Mouse (Mus musculus) WW6 (cell line): ENCODE results near the gene Lbr.

ENCODE experiments used
- DNase-seq: peaks from one replicate; pipeline ENCODE4 v3.0.0-alpha.2; 2013; ENCODE audit warnings: low read depth, low spot score

Lbr gene

DNA sequence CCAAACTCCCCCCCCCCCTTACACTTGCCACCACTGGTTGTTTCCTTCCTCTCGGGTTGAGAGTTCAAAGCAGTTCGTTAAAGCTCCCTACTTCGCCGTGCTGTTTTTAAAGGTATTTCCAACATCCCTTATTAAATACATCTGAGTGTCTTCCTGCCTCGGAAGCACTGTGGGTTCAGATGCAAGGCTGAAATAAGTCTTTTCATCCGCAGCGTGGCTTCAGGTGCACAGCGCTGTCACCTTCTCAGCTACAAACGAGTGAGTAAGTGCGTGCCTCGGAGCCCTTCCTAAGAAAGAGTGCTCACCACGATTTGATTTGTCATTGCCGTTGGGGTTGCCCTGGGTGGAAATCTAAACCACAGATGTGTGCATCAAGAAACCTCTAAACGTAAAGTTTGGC, at the start of gene Lbr:
Gene Lbr, minus strand, starts transcription at position 266 of the 400 bp plus-strand sequence.
- no peak for DNase-seq

DNA sequence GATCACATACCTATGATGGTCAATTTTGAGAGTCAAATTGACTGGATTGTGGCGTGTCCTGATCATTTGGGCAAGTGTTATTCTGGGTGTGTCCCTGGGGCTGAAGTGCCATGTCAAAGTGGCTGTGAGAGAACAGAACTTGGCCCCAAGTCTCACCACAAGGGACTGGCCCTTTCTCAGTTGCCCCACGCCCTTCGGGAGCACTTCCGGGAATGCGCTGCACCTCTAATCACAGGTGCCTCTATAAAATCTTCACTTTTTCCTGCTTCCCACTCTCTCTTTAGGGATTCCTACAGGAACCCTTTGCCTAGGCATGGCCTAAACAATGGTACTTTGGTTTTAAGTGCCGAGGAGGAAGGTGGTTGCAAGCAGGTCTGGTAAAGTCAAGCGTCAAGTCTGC, 46.8 kb upstream of the Lbr start:
- DNase-seq: no peak

DNA sequence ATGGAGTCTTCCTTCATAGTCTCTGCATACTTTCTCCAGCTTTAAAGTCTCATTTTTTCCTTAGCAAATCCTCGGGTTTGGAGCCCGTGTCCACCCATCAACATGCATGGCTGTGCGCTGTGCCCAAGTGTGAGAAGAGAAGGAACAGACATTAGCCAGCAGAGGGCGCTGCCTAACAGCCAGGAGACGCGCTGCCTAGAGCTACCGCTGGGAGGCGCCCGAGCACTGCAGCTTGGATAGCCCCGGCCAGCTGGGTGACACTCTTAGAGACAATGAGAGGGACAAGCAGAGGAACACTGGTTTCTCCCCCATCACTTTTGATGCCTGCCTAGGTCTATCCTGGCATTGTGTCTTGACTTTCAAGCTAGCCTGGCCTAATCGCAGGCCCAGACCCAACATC, 46.0 kb upstream of the Lbr start:
- DNase-seq: peak; percentile 55

DNA sequence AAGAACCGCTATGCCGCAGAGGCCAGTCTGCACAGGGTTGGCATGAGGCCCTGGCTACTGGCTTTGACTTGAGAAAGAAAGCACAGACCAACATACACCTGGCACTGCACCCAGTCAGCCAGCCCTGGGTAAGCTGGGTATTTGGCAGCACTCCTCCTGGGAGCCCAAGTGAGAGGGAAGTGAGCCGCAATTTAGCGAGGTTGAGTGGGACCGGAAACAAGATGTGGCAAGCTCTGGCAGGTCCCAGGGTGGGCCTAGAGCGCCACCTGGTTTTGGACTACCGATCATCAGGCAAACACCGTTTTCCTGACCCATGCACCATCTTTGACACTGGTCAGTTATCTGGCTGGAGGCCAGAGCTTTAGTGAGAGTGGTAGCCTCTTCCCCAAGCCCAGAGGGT, 38.7 kb upstream of the Lbr start:
- peak; percentile 65 for DNase-seq

DNA sequence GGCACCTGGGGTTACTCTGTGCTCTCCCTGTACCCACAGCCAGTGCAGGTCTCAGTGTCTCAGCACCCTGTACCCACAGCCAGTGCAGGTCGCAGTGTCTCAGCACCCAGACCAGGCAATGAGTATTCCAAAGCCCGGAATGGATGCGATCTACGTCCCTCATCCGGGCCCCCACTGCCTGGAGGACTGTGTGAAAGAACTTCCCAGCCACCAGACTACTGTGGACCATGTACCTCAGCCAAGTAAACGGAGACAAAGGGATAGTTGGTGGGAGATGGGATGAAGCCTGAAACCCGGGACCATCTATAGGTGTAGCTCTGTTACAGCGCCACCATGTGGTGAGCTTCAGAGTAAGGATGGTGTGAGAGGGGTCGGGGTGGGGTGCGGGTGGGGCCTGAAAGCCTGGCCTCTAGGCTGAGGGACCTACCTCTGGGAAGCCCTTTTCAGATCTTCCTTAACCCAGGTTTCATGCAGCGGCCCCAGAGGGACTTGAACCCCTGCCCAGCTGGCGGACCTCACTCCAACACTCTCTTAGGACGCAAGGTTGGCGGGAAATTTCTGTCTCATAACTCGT, 38.0 kb upstream of the Lbr start:
- peak; percentile 69 for DNase-seq

DNA sequence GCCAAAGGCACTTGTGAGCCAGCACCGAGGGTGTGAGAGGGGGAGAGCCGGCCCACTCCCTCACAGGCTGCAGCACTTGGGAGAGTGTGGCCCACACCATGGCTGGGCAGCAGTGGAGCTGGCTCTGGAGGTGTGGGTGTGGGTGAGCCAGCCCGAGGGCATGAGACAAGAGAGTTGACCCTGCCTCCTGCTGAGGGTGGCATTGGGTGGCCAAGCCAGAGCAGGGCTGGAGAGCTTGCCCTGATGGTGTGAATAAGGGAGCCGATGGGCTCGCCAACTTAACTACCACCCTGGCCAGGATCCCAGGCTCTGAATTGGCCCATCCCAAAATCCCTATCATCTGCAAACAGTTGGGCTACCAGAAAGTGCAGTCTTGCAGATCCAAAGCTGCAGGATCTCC, 35.6 kb upstream of the Lbr start:
- DNase-seq: no peak

DNA sequence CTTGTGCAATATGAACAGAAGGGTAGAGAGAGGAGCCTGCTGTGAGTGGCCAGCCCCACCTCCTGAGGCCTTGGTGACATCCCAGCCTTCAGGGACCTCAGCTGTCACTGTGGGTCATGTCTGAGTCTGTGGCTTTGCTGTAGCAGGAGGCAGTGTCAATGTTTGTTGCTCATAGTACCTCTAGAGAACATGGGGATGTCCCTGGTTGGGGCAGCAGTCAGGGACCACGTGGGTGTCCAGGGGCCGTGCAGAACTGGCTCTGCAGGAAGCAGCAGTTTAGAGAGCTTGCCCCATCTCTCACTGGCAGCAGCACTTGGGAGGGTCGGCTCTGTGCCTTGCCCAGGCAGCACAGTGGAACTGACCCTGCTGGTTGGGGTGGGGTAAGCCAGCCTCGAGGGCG, 34.2 kb upstream of the Lbr start:
- DNase-seq: no peak

DNA sequence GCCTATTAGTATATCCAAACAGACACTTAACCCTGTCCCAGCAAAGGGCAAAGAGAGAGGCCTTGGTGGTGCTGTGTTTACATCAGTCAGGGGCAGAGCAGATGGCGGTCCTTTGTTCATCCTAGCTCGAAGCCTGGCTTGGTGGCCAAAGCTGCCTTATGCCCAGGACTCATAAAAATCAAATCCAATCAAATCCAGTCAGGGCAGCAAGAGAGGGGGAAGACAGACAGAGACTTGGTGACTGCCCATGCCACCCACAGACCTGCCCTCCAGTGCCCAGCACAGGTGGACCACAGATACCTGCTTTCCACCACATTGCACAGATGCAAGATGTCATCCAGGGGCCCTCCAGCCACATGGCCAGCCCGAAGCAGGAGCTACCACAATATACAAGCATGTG, 33.8 kb upstream of the Lbr start:
- no peak for DNase-seq

DNA sequence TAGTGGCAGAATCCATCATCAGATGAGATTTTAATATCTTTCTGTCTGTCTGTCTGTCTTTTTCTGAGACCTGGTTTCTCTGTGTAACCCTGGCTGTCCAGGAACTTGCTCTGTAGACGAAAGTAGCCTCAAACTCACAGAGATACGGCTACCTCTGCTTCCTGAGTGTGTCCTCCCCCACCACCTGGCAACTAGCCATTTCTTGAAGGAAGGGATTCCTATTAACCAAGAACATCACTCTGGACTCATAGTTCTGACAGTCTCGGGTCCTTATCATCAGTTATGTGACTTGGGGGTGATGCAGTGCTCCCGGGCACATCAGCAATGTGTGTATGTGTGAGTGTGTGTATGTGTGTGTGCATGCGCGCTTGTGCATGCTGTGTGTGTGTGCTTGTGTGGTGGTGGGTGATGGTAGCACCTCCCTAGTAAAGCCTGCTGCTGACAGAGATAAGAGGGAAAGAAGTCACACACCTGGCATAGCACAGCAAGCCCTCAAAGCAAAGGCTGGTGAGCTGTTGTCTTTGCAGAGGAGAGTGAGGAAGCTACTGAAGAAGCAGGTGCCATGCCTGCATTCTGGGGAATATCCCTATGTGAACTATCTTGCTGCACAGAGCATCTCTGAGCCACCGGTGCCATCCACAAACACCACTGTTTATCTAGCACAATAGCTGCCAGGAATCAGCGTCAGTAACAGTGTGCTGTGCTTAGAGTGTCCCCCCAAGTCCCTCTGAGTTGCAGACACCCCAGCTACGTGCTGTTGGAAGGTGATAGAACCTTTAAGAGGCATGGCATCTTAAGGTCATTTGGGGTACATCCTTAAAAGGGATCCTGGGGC, 30.5 kb upstream of the Lbr start:
- no peak for DNase-seq

DNA sequence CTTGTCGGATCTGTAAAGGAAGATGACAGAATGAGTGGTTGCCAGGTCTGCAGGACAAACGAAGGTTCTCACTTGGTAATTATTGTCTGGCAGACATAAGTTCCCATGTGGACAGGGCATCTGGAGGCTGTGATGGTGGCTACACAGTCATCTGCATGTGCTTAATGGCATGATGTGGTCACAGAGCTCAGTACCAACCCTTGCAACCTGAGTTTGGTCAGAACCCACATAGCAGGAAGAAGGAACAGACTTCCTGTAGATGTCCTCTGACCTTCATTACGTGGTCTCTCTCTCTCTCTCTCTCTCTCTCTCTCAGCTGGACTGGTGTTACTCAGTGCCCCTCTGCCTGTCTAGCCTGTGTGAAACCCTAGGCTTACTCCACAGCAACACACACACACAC, 29.8 kb upstream of the Lbr start:
- DNase-seq: no peak

DNA sequence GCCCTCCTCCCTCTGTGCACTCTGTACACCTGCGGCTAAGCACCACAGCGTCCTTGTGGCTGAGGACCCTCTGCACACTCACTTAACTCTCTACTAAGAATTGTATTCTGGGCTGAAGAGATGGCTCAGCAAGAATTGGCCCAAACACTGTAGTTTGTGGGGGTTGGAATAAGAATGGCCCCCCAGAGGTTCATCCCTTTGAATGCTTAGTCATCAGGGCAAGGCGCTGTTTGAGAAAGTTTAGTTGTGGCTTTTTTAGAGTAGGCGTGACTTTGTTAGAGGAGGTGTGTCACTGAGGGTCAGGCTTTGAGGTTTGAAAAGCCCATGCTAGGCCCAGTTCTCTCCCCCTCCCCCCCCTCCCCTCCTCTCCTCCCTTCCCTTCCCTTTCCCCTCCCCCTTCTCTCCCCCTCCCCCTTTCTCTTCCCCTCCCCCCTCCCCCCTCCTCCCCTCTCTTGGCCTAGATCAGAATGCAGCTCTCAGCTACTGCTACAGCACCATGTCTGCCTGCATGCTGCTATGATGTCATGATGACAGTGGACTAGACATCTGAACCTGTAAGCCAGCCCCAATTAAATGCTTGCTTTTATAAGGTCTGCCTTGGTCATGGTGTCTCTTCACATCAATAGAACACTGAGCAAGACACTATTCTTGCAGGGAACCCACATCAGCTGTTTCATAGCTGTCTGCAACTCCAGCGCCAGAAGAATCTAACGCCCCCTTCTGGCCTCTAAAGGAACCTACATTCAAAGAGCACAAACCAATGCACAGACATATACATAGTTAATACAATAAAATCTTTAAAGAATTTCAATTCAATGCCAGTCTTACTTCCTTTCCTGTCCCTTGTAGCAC, 23.8 kb upstream of the Lbr start:
- no peak for DNase-seq

DNA sequence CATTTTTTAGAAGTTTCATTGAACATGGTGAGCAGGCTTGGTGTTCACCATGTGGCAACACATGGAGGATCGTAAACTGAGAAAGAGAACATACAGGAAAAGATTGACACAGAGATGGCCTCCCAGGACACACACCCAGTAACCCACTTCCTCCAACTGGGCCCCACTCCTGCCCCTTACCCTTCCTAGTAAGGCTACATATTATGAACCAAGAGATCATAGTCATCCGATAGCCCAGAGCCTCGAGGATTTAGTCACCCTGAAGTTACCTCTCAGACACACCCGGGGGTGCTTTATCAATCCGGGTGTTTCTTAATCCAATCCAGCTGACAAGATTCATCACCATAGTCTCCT, 23.0 kb upstream of the Lbr start:
- DNase-seq: no peak

DNA sequence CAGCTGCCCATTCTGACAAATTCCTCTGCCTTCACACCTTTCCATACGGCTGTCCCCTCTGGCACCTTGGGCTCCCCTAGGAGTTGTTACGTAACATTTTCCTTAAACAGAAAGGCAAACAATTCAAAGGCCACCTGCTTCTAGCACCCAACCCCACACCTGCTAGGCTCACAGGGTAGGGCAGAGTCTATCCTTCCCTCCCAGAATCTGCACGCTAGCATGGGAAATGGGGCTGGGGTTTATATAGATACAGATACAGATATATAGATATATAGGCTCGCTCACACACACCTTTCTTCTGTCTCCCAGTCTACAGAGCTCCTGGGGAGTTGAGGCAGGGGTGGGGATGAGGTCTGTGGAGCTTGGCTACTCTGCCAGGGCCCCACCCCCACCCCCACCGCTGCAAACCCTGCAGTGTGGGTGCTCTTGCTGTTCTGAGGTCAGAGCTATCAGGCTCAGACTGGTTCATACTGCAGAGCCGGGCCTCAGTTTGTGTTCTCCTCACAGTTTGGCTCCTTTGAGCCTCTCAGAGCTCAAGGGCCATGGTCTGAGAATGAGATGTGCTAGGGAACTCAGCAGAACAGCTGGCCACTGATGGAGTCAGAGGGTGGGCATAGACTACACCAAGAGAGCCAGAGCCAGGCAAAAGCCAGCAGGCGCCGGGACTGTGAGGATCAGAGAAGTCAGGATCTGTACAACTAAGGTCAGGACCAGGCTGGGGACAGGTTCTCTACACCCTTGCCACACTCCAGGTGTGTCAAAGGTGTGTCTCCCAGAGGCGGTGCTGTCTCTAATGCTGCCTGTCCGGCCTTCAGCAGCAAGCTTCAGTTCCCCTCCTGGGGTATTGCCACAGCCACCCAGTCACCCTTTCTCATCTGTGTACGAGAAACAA, 22.4 kb upstream of the Lbr start:
- no peak for DNase-seq

DNA sequence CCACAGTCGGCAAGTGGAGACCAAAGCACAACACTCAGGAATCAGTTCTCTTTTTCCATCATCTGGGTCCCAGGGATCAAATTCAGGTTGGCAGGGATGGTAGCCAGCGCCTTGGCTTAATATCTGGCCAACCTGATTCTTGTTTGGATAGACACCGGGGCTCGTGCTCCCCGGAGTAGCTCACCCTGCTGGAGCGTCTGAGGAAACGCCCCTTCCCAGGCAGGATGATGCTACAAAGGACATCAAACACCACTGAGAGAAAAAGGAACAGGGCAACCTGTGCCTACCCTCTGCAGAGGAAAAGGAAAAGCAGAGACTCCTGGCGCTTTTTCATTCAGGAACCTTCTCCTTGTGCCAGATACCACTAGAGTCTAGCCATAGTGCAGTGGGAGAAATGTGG, 20.6 kb upstream of the Lbr start:
- no peak for DNase-seq

DNA sequence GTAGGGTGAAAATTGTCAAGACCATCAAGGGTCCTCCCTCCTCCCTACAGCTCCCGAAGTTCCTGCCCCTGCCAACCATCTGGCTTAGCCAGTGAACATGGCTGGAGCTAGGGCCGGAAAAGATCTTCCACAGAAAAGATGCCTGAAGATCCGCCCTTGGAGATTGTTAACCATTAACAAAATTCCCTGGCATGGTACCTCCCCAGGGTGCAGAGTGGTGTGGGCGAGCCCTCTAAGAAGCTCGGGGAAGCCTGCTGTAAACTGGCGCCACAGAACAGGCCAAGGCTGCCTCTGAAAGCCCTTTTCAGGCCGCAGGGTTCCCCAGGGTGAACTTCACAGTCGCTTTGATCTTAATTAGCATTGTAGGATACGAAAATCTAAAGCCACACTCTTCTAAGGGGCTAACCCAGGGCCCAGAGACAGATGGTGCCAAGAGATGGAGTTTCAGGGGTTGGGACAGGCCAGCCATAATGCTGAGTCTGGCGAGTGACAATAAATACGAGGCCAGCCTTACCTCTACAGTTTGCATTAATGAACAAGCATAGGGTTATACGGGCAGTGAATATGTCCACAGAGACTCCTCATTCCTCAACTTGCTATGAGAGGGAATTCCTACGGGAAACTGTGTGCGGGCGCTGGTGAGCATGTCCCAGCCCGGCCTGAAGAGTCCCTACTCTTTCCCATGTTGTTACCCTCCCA, 20.0 kb upstream of the Lbr start:
- no peak for DNase-seq

DNA sequence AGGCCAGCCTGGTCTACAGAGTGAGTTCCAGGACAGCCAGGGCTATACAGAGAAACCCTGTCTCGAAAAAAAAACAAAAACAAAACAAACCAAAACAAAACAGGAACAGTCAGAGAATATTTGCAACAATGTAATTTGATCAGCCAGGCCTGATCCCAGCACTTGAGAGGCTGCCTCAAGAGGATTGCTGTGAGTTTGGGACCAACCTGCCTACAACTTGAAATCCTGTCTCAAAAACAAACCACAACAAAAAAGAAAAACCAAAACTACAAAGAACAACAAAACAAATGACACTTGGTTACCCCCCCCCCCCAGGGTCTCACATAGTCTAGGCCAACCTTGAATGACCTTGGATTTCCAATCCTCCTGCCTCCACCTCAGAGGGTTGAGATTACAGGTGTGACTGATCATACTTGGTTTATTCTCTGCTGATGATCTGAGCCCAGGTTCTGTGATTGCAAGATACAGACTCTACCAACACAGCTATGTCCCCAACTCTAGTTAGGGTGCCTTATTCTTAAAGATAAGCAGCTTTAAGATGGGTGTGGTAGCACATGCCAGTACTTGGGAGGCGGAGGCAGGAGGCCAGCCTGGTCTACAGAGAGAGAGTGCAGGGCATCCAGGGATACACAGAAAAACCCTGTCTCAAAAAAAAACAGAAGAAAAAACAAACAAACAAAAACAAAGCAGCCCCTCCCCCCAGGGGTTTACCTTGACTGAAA, 18.5 kb upstream of the Lbr start:
- no peak for DNase-seq

DNA sequence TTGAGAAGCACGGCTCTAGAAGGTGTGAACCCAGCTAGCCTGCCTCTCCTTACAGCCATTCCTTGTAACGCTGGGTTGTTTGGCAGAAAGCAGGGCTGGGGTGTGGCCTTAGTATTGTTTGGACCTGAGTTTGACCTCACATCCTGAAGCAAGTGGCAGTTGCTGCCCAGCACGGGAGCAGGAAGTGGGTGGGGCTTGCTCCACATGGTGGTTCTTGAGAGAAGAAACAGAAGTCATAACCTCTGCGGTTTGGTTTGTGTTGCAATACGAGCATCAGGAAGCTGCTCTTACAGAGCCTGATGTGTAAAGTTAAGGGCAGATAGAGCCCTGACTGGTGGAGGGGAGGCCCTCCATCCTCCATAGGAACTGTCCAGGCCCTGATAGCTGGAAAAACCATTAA, 17.8 kb upstream of the Lbr start:
- no peak for DNase-seq

DNA sequence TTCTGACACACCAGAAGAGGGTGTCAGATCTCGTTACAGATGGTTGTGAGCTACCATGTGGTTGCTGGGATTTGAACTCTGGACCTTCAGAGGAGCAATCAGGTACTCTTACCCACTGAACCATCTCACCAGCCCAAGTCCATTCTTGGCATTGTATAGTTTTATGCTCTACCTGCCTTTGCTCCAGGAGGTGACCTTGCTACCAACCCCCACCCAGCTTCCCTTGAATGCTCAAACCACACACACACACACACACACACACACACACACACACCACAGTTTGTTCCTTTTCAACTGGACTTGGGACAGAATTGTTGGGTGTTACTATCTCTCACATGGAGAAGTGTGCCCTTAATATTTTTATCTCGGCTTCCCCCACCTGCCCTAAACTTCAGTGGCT, 13.5 kb upstream of the Lbr start:
- DNase-seq: no peak

DNA sequence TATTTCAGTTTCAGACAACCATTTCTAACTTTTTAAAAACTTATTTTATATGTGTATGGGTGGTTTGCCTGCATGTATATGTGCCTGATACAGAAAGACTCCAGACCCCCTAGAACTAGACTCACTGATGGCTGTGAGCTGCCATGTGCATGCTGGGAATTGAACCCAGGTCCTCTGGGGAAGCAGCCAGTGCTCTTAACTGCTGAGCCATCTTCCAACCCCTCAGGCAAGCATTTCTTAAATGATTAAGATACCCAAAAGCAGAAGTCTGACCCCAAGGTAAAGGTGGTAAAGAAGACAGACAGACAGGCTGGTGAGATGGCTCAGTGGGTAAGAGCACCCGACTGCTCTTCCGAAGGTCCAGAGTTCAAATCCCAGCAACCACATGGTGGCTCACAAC, 12.0 kb upstream of the Lbr start:
- no peak for DNase-seq

DNA sequence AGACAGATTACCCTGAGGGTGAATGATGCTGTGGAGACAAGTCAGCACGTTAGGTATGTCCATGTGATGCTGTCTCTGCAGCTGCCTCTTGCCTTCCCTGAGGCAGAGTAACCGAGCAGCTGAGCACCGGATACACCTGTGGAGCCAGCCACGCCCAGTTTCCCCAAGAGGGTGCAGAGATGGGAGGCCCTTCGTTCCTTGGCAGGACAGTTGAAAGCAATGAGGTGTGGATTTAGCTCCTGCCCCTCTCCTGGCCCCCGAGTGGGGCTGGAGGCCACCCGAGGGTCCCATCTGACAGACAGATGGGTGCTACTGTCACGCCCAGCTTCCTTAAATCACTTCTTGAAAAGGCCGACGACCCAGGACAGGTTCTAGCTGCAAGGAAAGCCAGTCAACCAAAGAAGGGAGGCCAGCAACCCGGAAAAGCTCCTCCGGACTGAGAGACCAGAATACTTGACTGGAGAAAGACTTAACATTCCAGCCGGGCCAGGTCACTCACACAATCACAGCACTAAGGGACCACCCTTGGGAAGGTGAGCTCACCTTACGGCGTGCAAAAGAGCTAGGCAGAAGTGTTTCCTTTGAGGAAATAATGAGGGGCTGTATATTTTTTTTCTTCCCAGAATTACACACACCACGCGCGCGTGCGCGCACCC, 10.4 kb upstream of the Lbr start:
- no peak for DNase-seq
